12 mouse cellular contexts compared by ENCODE assay signal in the genomic region with DNA sequence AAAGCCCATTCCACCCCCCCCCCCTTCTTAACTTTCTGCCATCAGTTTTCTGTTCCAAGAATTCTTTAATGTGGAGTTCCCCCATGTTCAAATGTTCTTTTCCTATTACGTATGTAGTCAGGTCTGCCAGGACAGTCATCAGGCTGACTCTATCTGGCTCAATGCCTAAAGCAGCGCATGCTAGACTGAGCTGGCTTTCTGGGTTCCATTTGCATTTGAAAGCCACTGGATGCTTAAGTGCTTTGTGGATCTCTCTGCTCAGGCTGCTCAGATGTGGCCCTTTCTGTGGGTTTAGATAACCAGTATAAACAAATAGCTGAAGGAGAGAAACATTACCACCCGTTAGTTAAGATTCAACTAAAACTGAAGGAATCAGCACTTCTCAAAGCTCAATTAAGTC.
A peak's percentile ranks its signal among the peaks of the same experiment; 100 is the strongest.
DNase-seq lines count a peak whose midpoint lies in the region; ATAC-seq and TF ChIP-seq lines count a peak whose summit lies in the region.
"Had no signal": no experiment of that assay in that cellular context is flagged by ENCODE, and none has a peak within 500 bp of the region (broad histone marks: within the 10 kb centered on the region; RNA-seq: fewer than 3 reads in every experiment).

No protein-coding gene starts in this region.

- H3K4me3 ChIP-seq in limb, embryonic 13.5 days: no peak overlapping the region
- H3K4me3 ChIP-seq in limb, embryonic 10.5 days: no peak overlapping the region
- no peak overlapping the region for H3K4me3 ChIP-seq in forebrain, embryonic 16.5 days (replicated peaks; ENCODE audit: low read length)
- H3K4me3 ChIP-seq in midbrain, postnatal 0 days (ENCODE audit: low read depth, low read length): no peak overlapping the region
- H3K4me3 ChIP-seq: heart, embryonic 12.5 days; kidney, embryonic 15.5 days; stomach, embryonic 15.5 days had no signal

- H3K36me3 ChIP-seq in limb, embryonic 13.5 days: no peaks in the 10 kb centered on the region
- no peaks in the 10 kb centered on the region for H3K36me3 ChIP-seq in limb, embryonic 10.5 days
- H3K36me3 ChIP-seq in forebrain, embryonic 16.5 days (ENCODE audit: control insufficient read depth, insufficient read depth): no peaks in the 10 kb centered on the region
- no peaks in the 10 kb centered on the region for H3K36me3 ChIP-seq in midbrain, postnatal 0 days (ENCODE audit: insufficient read depth, low read length)
- H3K36me3 ChIP-seq: heart, embryonic 12.5 days; kidney, embryonic 15.5 days; stomach, embryonic 15.5 days had no signal

- no peaks in the 10 kb centered on the region for H3K9me3 ChIP-seq in limb, embryonic 13.5 days
- no peaks in the 10 kb centered on the region for H3K9me3 ChIP-seq in limb, embryonic 10.5 days (replicated peaks)
- H3K9me3 ChIP-seq in forebrain, embryonic 16.5 days (ENCODE audit: control insufficient read depth, low read length): no peaks in the 10 kb centered on the region
- H3K9me3 ChIP-seq in midbrain, postnatal 0 days (ENCODE audit: low read length): no peaks in the 10 kb centered on the region
- H3K9me3 ChIP-seq: heart, embryonic 12.5 days; kidney, embryonic 15.5 days; stomach, embryonic 15.5 days had no signal

- WGBS in limb, embryonic 13.5 days: 26% methylated on average over 3 of the region's 3 CpGs
- 50% methylated on average over 3 of the region's 3 CpGs for WGBS in limb, embryonic 10.5 days
- 6% methylated on average over 3 of the region's 3 CpGs for WGBS in forebrain, embryonic 16.5 days
- 18% methylated on average over 3 of the region's 3 CpGs for WGBS in midbrain, postnatal 0 days

- H3K4me1 ChIP-seq in limb, embryonic 13.5 days: 0 out of 2 replicates have a peak, but pooled peaks cover 4% of the 10 kb centered on the region
- no peaks in the 10 kb centered on the region for H3K4me1 ChIP-seq in limb, embryonic 10.5 days
- H3K4me1 ChIP-seq in forebrain, embryonic 16.5 days (replicated peaks; ENCODE audit: control insufficient read depth, insufficient read depth, low read length): peaks cover 7% of the 10 kb centered on the region
- no peaks in the 10 kb centered on the region for H3K4me1 ChIP-seq in midbrain, postnatal 0 days (ENCODE audit: insufficient read depth, low read length)
- H3K4me1 ChIP-seq: heart, embryonic 12.5 days; kidney, embryonic 15.5 days; stomach, embryonic 15.5 days had no signal

- ATAC-seq in limb, embryonic 13.5 days (ENCODE audit: low FRiP score, low read depth): peak; percentile 78
- ATAC-seq in forebrain, embryonic 16.5 days: peak; percentile 97
- ATAC-seq in midbrain, postnatal 0 days (ENCODE audit: low FRiP score): peak; percentile 38; the same call in 1 of the 2 replicates

- H3K9ac ChIP-seq in limb, embryonic 13.5 days: no peak overlapping the region
- no peak overlapping the region for H3K9ac ChIP-seq in forebrain, embryonic 16.5 days (replicated peaks; ENCODE audit: low read depth, low read length)
- no peak overlapping the region for H3K9ac ChIP-seq in midbrain, postnatal 0 days (replicated peaks; ENCODE audit: low read length, poor library complexity, severe bottlenecking)
- H3K9ac ChIP-seq: heart, embryonic 12.5 days; kidney, embryonic 15.5 days; stomach, embryonic 15.5 days had no signal

- no peak overlapping the region for H3K27ac ChIP-seq in limb, embryonic 13.5 days
- H3K27ac ChIP-seq in limb, embryonic 10.5 days: no peak overlapping the region
- no peak overlapping the region for H3K27ac ChIP-seq in forebrain, embryonic 16.5 days (ENCODE audit: low read length)
- no peak overlapping the region for H3K27ac ChIP-seq in midbrain, postnatal 0 days (ENCODE audit: low read depth, low read length)
- H3K27ac ChIP-seq: kidney, embryonic 15.5 days; macrophage; stomach, embryonic 15.5 days had no signal

- no peaks in the 10 kb centered on the region for H3K27me3 ChIP-seq in limb, embryonic 13.5 days
- no peaks in the 10 kb centered on the region for H3K27me3 ChIP-seq in limb, embryonic 10.5 days (ENCODE audit: low read depth, poor library complexity, severe bottlenecking)
- no peaks in the 10 kb centered on the region; the same call in 1 of the 2 replicates for H3K27me3 ChIP-seq in forebrain, embryonic 16.5 days (replicated peaks; ENCODE audit: control insufficient read depth, insufficient read depth, low read length)
- no peaks in the 10 kb centered on the region for H3K27me3 ChIP-seq in midbrain, postnatal 0 days (ENCODE audit: insufficient read depth, low read length)
- H3K27me3 ChIP-seq: heart, embryonic 12.5 days; kidney, embryonic 15.5 days; stomach, embryonic 15.5 days had no signal

- no peak for TF ChIP-seq CTCF in midbrain, postnatal 0 days (IDR thresholded peaks at IDR 0.05)

- H3K4me2 ChIP-seq in limb, embryonic 13.5 days (replicated peaks): no peak overlapping the region
- no peak overlapping the region for H3K4me2 ChIP-seq in forebrain, embryonic 16.5 days (ENCODE audit: low read length)
- no peak overlapping the region for H3K4me2 ChIP-seq in midbrain, postnatal 0 days (ENCODE audit: low read depth, low read length, poor library complexity, severe bottlenecking)
- H3K4me2 ChIP-seq: heart, embryonic 12.5 days; kidney, embryonic 15.5 days; stomach, embryonic 15.5 days had no signal

- no peak for DNase-seq in limb, embryonic 10.5 days (ENCODE audit: low spot score)
- DNase-seq in brain, adult 2 months (ENCODE audit: low read depth, low spot score): peak; percentile 18
- peak; percentile 79 for DNase-seq in midbrain, postnatal 0 days (ENCODE audit: low spot score)
- no peak for DNase-seq in thymus, adult 18-20 months
- no peak for DNase-seq in thymus, postnatal 25 days
- DNase-seq: cerebellum, adult 2 months had no signal

Comparison
In these comparisons a context has a peak if more than half of its experiments do, and no peak if none do; other contexts are left out.
1. ATAC-seq: peak in every context shown above with its lines; median percentile 97 in forebrain, embryonic 16.5 days; 78 in limb, embryonic 13.5 days; 38 in midbrain, postnatal 0 days.
2. DNase-seq: peak in brain, adult 2 months (single experiment) and midbrain, postnatal 0 days (single experiment); none in limb, embryonic 10.5 days (single experiment), thymus, adult 18-20 months (0 of 2) and thymus, postnatal 25 days (single experiment).